Mouse (Mus musculus): ENCODE results near the gene Smim24.

DNA sequence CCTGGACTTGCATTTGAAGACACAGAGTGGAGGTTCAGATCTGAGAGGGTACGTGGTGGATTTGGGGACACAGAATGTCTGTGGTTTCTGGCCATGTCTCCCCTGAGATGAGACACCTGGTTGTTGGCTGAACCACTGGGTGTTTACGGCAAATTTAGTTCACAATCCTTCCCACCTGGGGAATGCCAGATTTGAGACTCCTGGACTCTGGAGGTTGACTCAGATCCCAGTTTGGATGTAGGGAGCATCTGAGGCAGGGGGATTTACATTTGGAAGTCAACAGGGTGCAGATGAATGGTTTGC is 15.5 kb upstream of the Smim24 start:
- TF ChIP-seq POLR2A (IDR thresholded peaks at IDR 0.05; ENCODE audit: control insufficient read depth, extremely low read depth, insufficient read depth, low read length, poor library complexity), result no peak
- TF ChIP-seq CTCF (IDR thresholded peaks at IDR 0.05; ENCODE audit: borderline replicate concordance, control insufficient read depth, extremely low read depth, insufficient read depth, low read length, poor library complexity), result no peak

Measured in thymus, adult 2 months (tissue).